In genomic region chr5:64146384-64147005, GRCm38 (mm10) we compare ENCODE assay signal across 24 mouse cellular contexts. TPM values are rescaled to one million over a fixed set of nuclear protein-coding genes. Genes with fewer than 3 reads are reported as not detected.
DNase-seq lines count a peak whose midpoint lies in the region; ATAC-seq and TF ChIP-seq lines count a peak whose summit lies in the region.
"Had no signal": no experiment of that assay in that cellular context is flagged by ENCODE, and none has a peak within 500 bp of the region (broad histone marks: within the 10 kb centered on the region; RNA-seq: fewer than 3 reads in every experiment).

No protein-coding gene starts in this region.

- CTCF ChIA-PET in Patski (lab: Charles Lee) = interaction anchor here (1.1 to 2.8 kb wide), 3 partner anchors 9 to 128 kb away, joined by 4 to 8 read pairs (median 7); partner anchors contain the start of gene Tbc1d1

- no peak overlapping the region for H3K27ac ChIP-seq in kidney, embryonic 16.5 days (ENCODE audit: low read length)
- H3K27ac ChIP-seq: forebrain, embryonic 12.5 days; hindbrain, embryonic 15.5 days; limb, embryonic 13.5 days; liver, embryonic 13.5 days; macrophage; neural tube, embryonic 15.5 days had no signal

- POLR2A ChIA-PET in Patski (lab: Charles Lee) = interaction anchor here (1.7 kb wide), 1 partner anchor 10 kb away, joined by 4 read pairs; the partner anchor contains the start of gene Tbc1d1

- no peak overlapping the region for H3K4me3 ChIP-seq in kidney, embryonic 16.5 days (ENCODE audit: low read length)
- H3K4me3 ChIP-seq: forebrain, embryonic 12.5 days; hindbrain, embryonic 15.5 days; limb, embryonic 13.5 days; liver, embryonic 13.5 days; neural tube, embryonic 15.5 days had no signal

- peaks cover 9% of the 10 kb centered on the region; the same call in 1 of the 2 replicates for H3K4me1 ChIP-seq in kidney, embryonic 16.5 days (ENCODE audit: insufficient read depth, low read length)
- H3K4me1 ChIP-seq: forebrain, embryonic 12.5 days; hindbrain, embryonic 15.5 days; neural tube, embryonic 15.5 days had no signal

- H3K36me3 ChIP-seq in kidney, embryonic 16.5 days (ENCODE audit: insufficient read depth, low read length) = no peaks in the 10 kb centered on the region
- H3K36me3 ChIP-seq: forebrain, embryonic 12.5 days; hindbrain, embryonic 15.5 days; limb, embryonic 13.5 days; liver, embryonic 13.5 days; neural tube, embryonic 15.5 days had no signal

- H3K9ac ChIP-seq in kidney, embryonic 16.5 days (replicated peaks; ENCODE audit: low read length) = no peak overlapping the region
- H3K9ac ChIP-seq: forebrain, embryonic 12.5 days; hindbrain, embryonic 15.5 days; limb, embryonic 13.5 days; liver, embryonic 13.5 days; neural tube, embryonic 15.5 days had no signal

- DNase-seq in heart, adult 11 months = peak; percentile 41
- DNase-seq in heart, postnatal 14 days = no peak
- DNase-seq in kidney, postnatal 4 days = no peak
- DNase-seq in 3134 (ENCODE audit: extremely low read depth, insufficient read length, low spot score) = peak; percentile 54
- no peak for DNase-seq in Patski (ENCODE audit: low read depth, low spot score)
- no peak for DNase-seq in T-cell, adult 2 months (ENCODE audit: low spot score)
- DNase-seq: cerebellum, adult 11 months; gastrocnemius, postnatal 36 days; kidney, adult 9 months; kidney, postnatal 25 days; liver, embryonic 13.5 days; lung, adult 2 months; right cerebral cortex, adult 18-20 months; right cerebral cortex, postnatal 4 days; thymus, adult 18-20 months; thymus, postnatal 4 days had no signal

- in situ Hi-C loops in Patski (cut with MboI; ENCODE audit: low pct_unique_long_range_greater_than_20kb) = no loop called here

- H3K9me3 ChIP-seq in kidney, embryonic 16.5 days (ENCODE audit: low read length) = no peaks in the 10 kb centered on the region
- H3K9me3 ChIP-seq: forebrain, embryonic 12.5 days; hindbrain, embryonic 15.5 days; limb, embryonic 13.5 days; liver, embryonic 13.5 days; neural tube, embryonic 15.5 days had no signal

- ATAC-seq in kidney, embryonic 16.5 days (ENCODE audit: low FRiP score, low TSS enrichment) = peak; percentile 33; the same call in 1 of the 2 replicates
- ATAC-seq in Patski = peak; percentile 73
- ATAC-seq in megakaryocyte-erythroid progenitor cell, adult 5-6 weeks (replicated peaks; ENCODE audit: low FRiP score, low TSS enrichment, poor library complexity, severe bottlenecking) = no peak

- H3K27me3 ChIP-seq in kidney, embryonic 16.5 days (ENCODE audit: insufficient read depth, low read length) = 0 out of 2 replicates have a peak, but pooled peaks cover 2% of the 10 kb centered on the region
- peaks cover 5% of the 10 kb centered on the region for H3K27me3 ChIP-seq in Patski
- H3K27me3 ChIP-seq: hindbrain, embryonic 15.5 days; neural tube, embryonic 15.5 days had no signal

- TF ChIP-seq CTCF in Patski (IDR thresholded peaks at IDR 0.05) = no peak

- H3K4me2 ChIP-seq in kidney, embryonic 16.5 days (replicated peaks; ENCODE audit: low read depth, low read length) = no peak overlapping the region
- H3K4me2 ChIP-seq: forebrain, embryonic 12.5 days; hindbrain, embryonic 15.5 days; limb, embryonic 13.5 days; liver, embryonic 13.5 days; midbrain, embryonic 11.5 days; neural tube, embryonic 15.5 days had no signal

- 73% methylated on average over 10 of the region's 10 CpGs for WGBS in kidney, embryonic 16.5 days

- intact Hi-C loops in heart, postnatal 14 days (cut with DNase I) = no loop called here

RNA-seq across cellular contexts. Expression of gene Tbc1d1, which starts 9.6 kb away (rescaled TPM):
- 10 to 100 TPM; 16.7 to 21.9 TPM for total RNA-seq in heart, postnatal 14 days (2021)
- 39.5 and 40.7 TPM in 2 replicates for polyA plus RNA-seq in kidney, embryonic 16.5 days (2015; fragmentation: Nextera tagmentation; extraction: Ambion mirVana)
- 45.9 TPM for polyA plus RNA-seq in Patski (2021)
- total RNA-seq in megakaryocyte-erythroid progenitor cell, adult 5-6 weeks (2014; fragmentation: Nextera tagmentation) = 6.7 and 11.3 TPM in 2 replicates
- total RNA-seq in megakaryocyte-erythroid progenitor cell, adult 5-6 weeks (2017) = 15.8 and 15.9 TPM in 2 replicates

RNA-seq across cellular contexts. Expression of gene Pgm2, which starts 53.7 kb away (rescaled TPM):
- 10 to 100 TPM in 1 of 2 experiments, 1 to 10 TPM in 1; 9.4 to 10.6 TPM for total RNA-seq in heart, postnatal 14 days (2021)
- polyA plus RNA-seq in kidney, embryonic 16.5 days (2015; fragmentation: Nextera tagmentation; extraction: Ambion mirVana) = 39.9 and 42.9 TPM in 2 replicates
- 84.2 TPM for polyA plus RNA-seq in Patski (2021)
- total RNA-seq in megakaryocyte-erythroid progenitor cell, adult 5-6 weeks (2014; fragmentation: Nextera tagmentation) = 44.1 and 49.9 TPM in 2 replicates
- 63.1 and 65.8 TPM in 2 replicates for total RNA-seq in megakaryocyte-erythroid progenitor cell, adult 5-6 weeks (2017)

Comparison
In these comparisons a context has a peak if more than half of its experiments do, and no peak if none do; other contexts are left out.
1. DNase-seq: peak in heart, adult 11 months (single experiment) and 3134 (single experiment); none in heart, postnatal 14 days (0 of 2), kidney, postnatal 4 days (0 of 2), Patski (single experiment) and T-cell, adult 2 months (single experiment).